Mouse (Mus musculus): ENCODE measurements around the gene Tbc1d1. TPM values are rescaled to one million over a fixed set of nuclear protein-coding genes. Genes with fewer than 3 reads are reported as not detected.

Tbc1d1 gene
- polyA plus RNA-seq, 1 experiment from 2014 or later: 23.0 TPM

GRCm38 (mm10) chr5:64161917-64162316 is 5.8 kb downstream of the Tbc1d1 start:
- H3K36me3 ChIP-seq: no peaks in the 10 kb centered on the region
- no peaks in the 10 kb centered on the region for H3K9me3 ChIP-seq (replicated peaks)
- no peak overlapping the region for H3K4me3 ChIP-seq
- ATAC-seq (replicated peaks; ENCODE audit: insufficient number of reproducible peaks, insufficient read depth, low FRiP score, low read depth): no peak
- peak overlapping the region; percentile 100; the same call in 1 of the 2 replicates for H3K4me2 ChIP-seq
- WGBS: 52% methylated on average over 3 of the region's 3 CpGs
- H3K27me3 ChIP-seq: 0 out of 2 replicates have a peak, but pooled peaks cover 5% of the 10 kb centered on the region
- peaks cover 20% of the 10 kb centered on the region for H3K4me1 ChIP-seq (replicated peaks)
- no peak overlapping the region for H3K9ac ChIP-seq
- no peak overlapping the region for H3K27ac ChIP-seq

GRCm38 (mm10) chr5:64162582-64162981 is 6.5 kb downstream of the Tbc1d1 start:
- Histone ChIP-seq H3K4me3 (no peak overlapping the region), H3K4me2 (no peak overlapping the region), H3K36me3 (no peaks in the 10 kb centered on the region), H3K9me3 (replicated peaks) (no peaks in the 10 kb centered on the region), H3K27ac (no peak overlapping the region), H3K9ac (no peak overlapping the region), H3K4me1 (replicated peaks) (peaks cover 20% of the 10 kb centered on the region), H3K27me3 (0 out of 2 replicates have a peak, but pooled peaks cover 5% of the 10 kb centered on the region)
- 81% methylated on average over 5 of the region's 5 CpGs for WGBS
- ATAC-seq (replicated peaks; ENCODE audit: insufficient number of reproducible peaks, insufficient read depth, low FRiP score, low read depth): no peak

DNA sequence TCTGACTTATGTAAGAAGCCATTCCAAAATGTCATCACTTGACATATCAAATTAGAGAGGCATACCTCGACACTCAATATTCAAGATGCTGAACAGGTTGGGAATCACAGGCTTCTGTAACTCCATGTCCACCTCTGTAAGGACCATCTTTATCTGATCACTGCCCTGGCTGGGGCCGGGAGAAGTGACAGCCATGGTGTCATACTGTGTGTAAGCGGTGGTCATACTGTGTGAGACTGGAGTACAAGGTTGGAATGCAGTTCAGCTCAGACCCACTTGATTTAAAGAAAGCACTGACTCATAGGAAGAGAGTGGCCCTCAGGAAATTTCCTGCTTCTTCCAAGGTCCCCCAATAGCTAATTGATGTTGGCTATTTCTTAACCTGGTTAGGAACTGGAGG is 8.3 kb downstream of the Tbc1d1 start:
- WGBS: 67% methylated on average over 3 of the region's 3 CpGs
- H3K4me3 ChIP-seq: no peak overlapping the region

GRCm38 (mm10) chr5:64165826-64166225 is 9.7 kb downstream of the Tbc1d1 start:
- Histone ChIP-seq H3K4me3 (no peak overlapping the region), H3K9me3 (replicated peaks) (no peaks in the 10 kb centered on the region), H3K27me3 (no peaks in the 10 kb centered on the region), H3K4me1 (replicated peaks) (peaks cover 8% of the 10 kb centered on the region; the same call in 1 of the 2 replicates), H3K9ac (no peak overlapping the region), H3K36me3 (no peaks in the 10 kb centered on the region), H3K27ac (no peak overlapping the region), H3K4me2 (no peak overlapping the region)
- WGBS: 80% methylated on average over 2 of the region's 2 CpGs
- no peak for ATAC-seq (replicated peaks; ENCODE audit: insufficient number of reproducible peaks, insufficient read depth, low FRiP score, low read depth)

More for the DNA sequence above, 8.3 kb downstream of the Tbc1d1 start:
- Histone ChIP-seq H3K9ac (no peak overlapping the region), H3K27ac (no peak overlapping the region), H3K27me3 (no peaks in the 10 kb centered on the region), H3K36me3 (no peaks in the 10 kb centered on the region), H3K9me3 (replicated peaks) (no peaks in the 10 kb centered on the region), H3K4me1 (replicated peaks) (peaks cover 12% of the 10 kb centered on the region), H3K4me2 (no peak overlapping the region)
- no peak for ATAC-seq (replicated peaks; ENCODE audit: insufficient number of reproducible peaks, insufficient read depth, low FRiP score, low read depth)

- H3K36me3 ChIP-seq: no peaks in the 10 kb centered on the region
- no peaks in the 10 kb centered on the region for H3K27me3 ChIP-seq
- H3K4me2 ChIP-seq: no peak overlapping the region
- H3K4me3 ChIP-seq: no peak overlapping the region
- H3K4me1 ChIP-seq (replicated peaks): no peaks in the 10 kb centered on the region
- H3K27ac ChIP-seq: no peak overlapping the region
- H3K9me3 ChIP-seq (replicated peaks): no peaks in the 10 kb centered on the region
- WGBS: 88% methylated on average over 10 of the region's 10 CpGs
- H3K9ac ChIP-seq: no peak overlapping the region
- ATAC-seq (replicated peaks; ENCODE audit: insufficient number of reproducible peaks, insufficient read depth, low FRiP score, low read depth): no peak
These were observed 13.0 kb downstream of the Tbc1d1 start for GRCm38 (mm10) chr5:64168990-64169540.

GRCm38 (mm10) chr5:64172884-64173283 is 16.8 kb downstream of the Tbc1d1 start:
- Histone ChIP-seq H3K4me3 (no peak overlapping the region), H3K27me3 (no peaks in the 10 kb centered on the region), H3K27ac (no peak overlapping the region), H3K4me1 (replicated peaks) (no peaks in the 10 kb centered on the region), H3K4me2 (no peak overlapping the region), H3K36me3 (no peaks in the 10 kb centered on the region), H3K9ac (no peak overlapping the region), H3K9me3 (replicated peaks) (no peaks in the 10 kb centered on the region)
- no peak for ATAC-seq (replicated peaks; ENCODE audit: insufficient number of reproducible peaks, insufficient read depth, low FRiP score, low read depth)
- 80% methylated on average over 3 of the region's 3 CpGs for WGBS

DNA sequence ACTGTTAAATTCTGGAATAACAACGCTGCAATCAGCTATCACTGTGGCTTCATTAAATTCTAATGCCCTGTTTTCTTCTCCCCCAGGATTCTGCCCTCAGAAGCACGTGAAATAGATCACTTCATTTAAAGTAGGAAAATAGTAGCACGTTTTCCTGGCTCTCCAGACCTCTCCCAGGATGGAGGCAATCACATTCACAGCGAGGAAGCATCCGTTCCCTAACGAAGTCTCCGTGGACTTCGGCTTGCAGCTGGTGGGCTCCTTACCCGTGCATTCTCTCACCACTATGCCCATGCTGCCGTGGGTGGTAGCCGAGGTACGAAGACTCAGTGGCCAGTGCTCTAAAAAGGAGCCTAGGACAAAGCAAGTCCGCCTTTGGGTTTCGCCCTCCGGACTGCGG is 17.2 kb downstream of the Tbc1d1 start:
- WGBS: 86% methylated on average over 16 of the region's 16 CpGs
- Histone ChIP-seq H3K9me3 (replicated peaks) (no peaks in the 10 kb centered on the region), H3K9ac (no peak overlapping the region), H3K4me3 (no peak overlapping the region), H3K36me3 (no peaks in the 10 kb centered on the region), H3K4me2 (no peak overlapping the region), H3K27ac (no peak overlapping the region), H3K4me1 (replicated peaks) (no peaks in the 10 kb centered on the region), H3K27me3 (no peaks in the 10 kb centered on the region)
- ATAC-seq (replicated peaks; ENCODE audit: insufficient number of reproducible peaks, insufficient read depth, low FRiP score, low read depth): no peak

GRCm38 (mm10) chr5:64174429-64174935 is 18.4 kb downstream of the Tbc1d1 start:
- no peak for ATAC-seq (replicated peaks; ENCODE audit: insufficient number of reproducible peaks, insufficient read depth, low FRiP score, low read depth)
- Histone ChIP-seq H3K27ac (no peak overlapping the region), H3K4me1 (replicated peaks) (no peaks in the 10 kb centered on the region), H3K4me3 (no peak overlapping the region), H3K27me3 (no peaks in the 10 kb centered on the region), H3K36me3 (no peaks in the 10 kb centered on the region), H3K9ac (no peak overlapping the region), H3K9me3 (replicated peaks) (no peaks in the 10 kb centered on the region), H3K4me2 (no peak overlapping the region)
- WGBS: 50% methylated on average over 5 of the region's 5 CpGs

GRCm38 (mm10) chr5:64180548-64180947 is 24.4 kb downstream of the Tbc1d1 start:
- WGBS: 62% methylated on average over 8 of the region's 8 CpGs
- Histone ChIP-seq H3K36me3 (no peaks in the 10 kb centered on the region), H3K27ac (no peak overlapping the region), H3K4me2 (no peak overlapping the region), H3K27me3 (no peaks in the 10 kb centered on the region), H3K4me3 (no peak overlapping the region), H3K4me1 (replicated peaks) (no peaks in the 10 kb centered on the region), H3K9me3 (replicated peaks) (no peaks in the 10 kb centered on the region), H3K9ac (no peak overlapping the region)
- ATAC-seq (replicated peaks; ENCODE audit: insufficient number of reproducible peaks, insufficient read depth, low FRiP score, low read depth): no peak

DNA sequence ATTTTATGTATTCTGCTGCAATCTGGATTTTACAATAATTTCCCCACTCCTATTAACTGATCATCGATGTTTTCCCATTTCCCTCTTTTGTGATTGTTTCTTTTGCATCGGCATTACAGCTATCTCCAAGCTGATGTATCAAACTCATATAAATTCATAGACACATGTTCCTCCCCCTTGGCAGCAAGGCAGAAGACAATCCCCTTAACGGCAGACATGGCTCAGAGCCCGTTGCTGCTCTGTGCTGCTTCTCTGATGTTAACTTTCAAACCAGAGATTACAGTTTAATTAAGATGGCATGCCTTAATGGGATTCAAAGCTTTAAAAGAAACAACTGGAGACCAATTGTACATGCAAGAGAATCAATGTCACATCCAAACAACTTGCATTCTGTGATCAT is 27.6 kb downstream of the Tbc1d1 start:
- no peak overlapping the region for H3K4me3 ChIP-seq
- whole genome bisulfite sequencing: 65% methylated on average over 4 of the region's 4 CpGs
- no peak overlapping the region for H3K9ac ChIP-seq
- H3K9me3 ChIP-seq (replicated peaks): no peaks in the 10 kb centered on the region
- H3K4me1 ChIP-seq (replicated peaks): no peaks in the 10 kb centered on the region
- no peaks in the 10 kb centered on the region for H3K36me3 ChIP-seq
- no peak overlapping the region for H3K4me2 ChIP-seq
- no peak overlapping the region for H3K27ac ChIP-seq
- ATAC-seq (replicated peaks; ENCODE audit: insufficient number of reproducible peaks, insufficient read depth, low FRiP score, low read depth): no peak
- H3K27me3 ChIP-seq: no peaks in the 10 kb centered on the region

- Histone ChIP-seq H3K4me1 (replicated peaks) (no peaks in the 10 kb centered on the region), H3K27ac (no peak overlapping the region), H3K9ac (no peak overlapping the region), H3K4me2 (no peak overlapping the region), H3K4me3 (no peak overlapping the region), H3K9me3 (replicated peaks) (no peaks in the 10 kb centered on the region), H3K36me3 (no peaks in the 10 kb centered on the region), H3K27me3 (no peaks in the 10 kb centered on the region)
- WGBS: 61% methylated on average over 7 of the region's 7 CpGs
- no peak for ATAC-seq (replicated peaks; ENCODE audit: insufficient number of reproducible peaks, insufficient read depth, low FRiP score, low read depth)
These were observed 29.2 kb downstream of the Tbc1d1 start for GRCm38 (mm10) chr5:64185257-64185656.

DNA sequence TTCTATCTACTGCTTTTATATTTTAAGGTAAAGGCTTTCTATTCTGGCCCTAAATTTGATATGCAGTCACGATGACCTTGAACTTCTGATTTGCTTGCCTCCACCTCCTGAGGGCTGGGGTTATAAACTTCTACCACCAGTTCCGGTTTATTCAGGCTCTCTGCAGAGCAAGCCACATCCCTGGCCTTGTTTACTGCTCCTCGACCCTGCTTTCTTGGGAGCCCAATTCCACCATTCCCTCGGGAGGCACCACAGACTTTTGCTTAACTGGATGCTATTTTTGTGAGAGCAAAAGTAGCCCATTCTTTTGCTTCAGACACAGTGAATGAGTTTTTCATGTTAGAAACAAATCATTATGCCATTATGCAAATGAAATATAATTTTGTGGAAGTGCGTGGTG is 30.5 kb downstream of the Tbc1d1 start:
- Histone ChIP-seq H3K27ac (no peak overlapping the region), H3K4me2 (no peak overlapping the region), H3K4me3 (no peak overlapping the region), H3K9ac (no peak overlapping the region), H3K27me3 (no peaks in the 10 kb centered on the region), H3K36me3 (no peaks in the 10 kb centered on the region), H3K9me3 (replicated peaks) (no peaks in the 10 kb centered on the region), H3K4me1 (replicated peaks) (no peaks in the 10 kb centered on the region)
- 66% methylated on average over 5 of the region's 5 CpGs for WGBS
- no peak for ATAC-seq (replicated peaks; ENCODE audit: insufficient number of reproducible peaks, insufficient read depth, low FRiP score, low read depth)
